Mouse (Mus musculus) forebrain, embryonic 14.5 days (tissue): ENCODE data around the gene H2al2a. TPM values are rescaled to one million over a fixed set of nuclear protein-coding genes. Genes with fewer than 3 reads are reported as not detected.

Source experiments
- ATAC-seq: fragments of 200-750 bp; cut with Nextera tagmentation; 2 replicates; pipeline ENCODE4 v1.8.0; 2017; ENCODE audit warnings: mild to moderate bottlenecking, moderate library complexity
- DNase-seq: peaks from one replicate; pipeline ENCODE4 v3.0.0-alpha.2; 2015; ENCODE audit warnings: low spot score
- H3K27ac ChIP-seq: fragments of 300-500 bp; sonication (generic); 2 replicates; pipeline ENCODE4 v1.5.1; 2014; ENCODE audit warnings: low read depth, mild to moderate bottlenecking, control low read depth, low read length, moderate library complexity
- H3K27me3 ChIP-seq: fragments of 300-500 bp; sonication (generic); replicated peaks from 2 replicates; pipeline ENCODE4 v1.6.1; 2014; ENCODE audit warnings: low read length, control low read depth, mixed read lengths; ENCODE audit not compliant: control insufficient read depth, insufficient read depth
- H3K36me3 ChIP-seq: fragments of 300-500 bp; sonication (generic); 2 replicates; pipeline ENCODE4 v1.6.1; 2014; ENCODE audit warnings: low read length, control low read depth; ENCODE audit not compliant: control insufficient read depth, insufficient read depth
- H3K4me1 ChIP-seq: fragments of 300-500 bp; sonication (generic); 2 replicates; pipeline ENCODE4 v1.6.1; 2014; ENCODE audit warnings: antibody characterized with exemption, low read length, control low read depth; ENCODE audit not compliant: control insufficient read depth, insufficient read depth
- H3K4me2 ChIP-seq: fragments of 300-500 bp; sonication (generic); 2 replicates; pipeline ENCODE4 v1.6.1; 2014; ENCODE audit warnings: mild to moderate bottlenecking, control low read depth, low read length
- H3K4me3 ChIP-seq: fragments of 300-500 bp; sonication (generic); 2 replicates; pipeline ENCODE4 v1.5.1; 2014; ENCODE audit warnings: low read depth, low read length, control low read depth
- H3K9ac ChIP-seq: fragments of 300-500 bp; sonication (generic); 2 replicates; pipeline ENCODE4 v1.6.1; 2014; ENCODE audit warnings: mild to moderate bottlenecking, low read length, control low read depth, moderate library complexity
- H3K9me3 ChIP-seq: fragments of 300-500 bp; sonication (generic); replicated peaks from 2 replicates; pipeline ENCODE4 v1.6.1; 2016; ENCODE audit warnings: low read length, control low read depth, mixed read lengths; ENCODE audit not compliant: control insufficient read depth
- WGBS: fragments of 180-500 bp; shearing (Covaris S2); extraction: QIAGEN DNeasy Blood & Tissue Kit; methylation state at CpG from one replicate; pipeline ENCODE4 v1.1.7; 2014; 5-methylcytosine and 5-hydroxymethylcytosine counted together
- polyA plus RNA-seq: library from polyadenylated mRNA; unstranded; fragments of >200 nt; fragmentation: Nextera tagmentation; extraction: Ambion mirVana; gene quantifications from 2 replicates; pipeline ENCODE4 v1.2.1, GENCODE M21; 2014

H2al2a gene
- polyA plus RNA-seq, 1 experiment from 2014 or later = not detected

GRCm38 (mm10) chr2:18019122-18019521 lies 22.4 kb upstream of the H2al2a start:
- WGBS = 83% methylated on average over 1 of the region's 1 CpGs
- no peak for DNase-seq
- H3K4me3 ChIP-seq = no peak overlapping the region
- H3K9ac ChIP-seq = no peak overlapping the region
- H3K36me3 ChIP-seq = no peaks in the 10 kb centered on the region
- no peak for ATAC-seq
- H3K27me3 ChIP-seq = no peaks in the 10 kb centered on the region
- no peak overlapping the region for H3K4me2 ChIP-seq
- H3K4me1 ChIP-seq = no peaks in the 10 kb centered on the region
- no peak overlapping the region for H3K27ac ChIP-seq
- no peaks in the 10 kb centered on the region for H3K9me3 ChIP-seq

DNA sequence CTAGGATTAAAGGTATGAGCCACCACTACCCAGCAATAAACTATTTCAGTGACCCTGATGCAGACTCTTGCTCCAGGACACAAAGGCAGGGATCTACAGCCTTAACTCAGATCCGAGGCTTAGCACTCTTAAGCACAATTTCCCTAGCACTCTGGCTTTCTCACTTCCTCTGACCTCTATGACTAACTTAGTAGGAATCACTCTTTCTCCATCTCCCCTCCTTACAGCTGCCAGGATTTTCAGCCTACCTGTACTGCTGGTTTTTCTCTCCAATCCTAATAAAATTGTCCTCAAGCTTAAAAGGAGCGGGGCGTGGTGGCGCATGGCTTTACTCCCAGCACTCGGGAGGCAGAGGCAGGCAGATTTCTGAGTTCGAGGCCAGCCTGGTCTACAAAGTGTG lies 20.6 kb upstream of the H2al2a start:
- Histone ChIP-seq H3K27ac (no peak overlapping the region), H3K4me3 (no peak overlapping the region), H3K4me1 (no peaks in the 10 kb centered on the region), H3K4me2 (no peak overlapping the region), H3K9ac (no peak overlapping the region), H3K27me3 (no peaks in the 10 kb centered on the region), H3K36me3 (no peaks in the 10 kb centered on the region), H3K9me3 (no peaks in the 10 kb centered on the region)
- DNase-seq (no peak), ATAC-seq (no peak)
- WGBS = 92% methylated on average over 6 of the region's 6 CpGs

- no peak for ATAC-seq
Measured at GRCm38 (mm10) chr2:18016639-18017038, 19.9 kb upstream of the H2al2a start.

DNA sequence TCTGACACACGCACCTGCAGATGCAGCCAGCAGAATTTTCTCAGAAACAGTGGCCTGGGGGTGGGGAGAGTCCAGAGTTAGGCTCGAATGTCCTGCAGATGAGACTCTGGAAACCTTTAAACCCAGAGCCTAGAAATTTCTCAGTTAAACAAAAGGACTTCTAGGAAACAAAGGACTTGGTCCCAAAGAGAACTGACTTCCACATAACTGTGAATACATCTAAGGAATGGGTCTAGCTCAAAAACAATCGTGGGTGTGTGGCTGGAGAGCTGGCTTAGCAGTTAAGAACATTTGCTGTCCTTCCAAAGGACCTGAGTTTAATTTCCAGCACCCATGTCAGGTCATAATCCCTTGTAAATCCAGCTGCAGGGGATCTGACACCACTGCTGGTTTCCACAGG lies 18.8 kb upstream of the H2al2a start:
- Histone ChIP-seq H3K36me3 (no peaks in the 10 kb centered on the region), H3K27ac (no peak overlapping the region), H3K4me1 (no peaks in the 10 kb centered on the region), H3K9me3 (no peaks in the 10 kb centered on the region), H3K4me2 (no peak overlapping the region), H3K4me3 (no peak overlapping the region), H3K27me3 (no peaks in the 10 kb centered on the region), H3K9ac (no peak overlapping the region)
- DNase-seq (no peak), ATAC-seq (no peak)
- 46% methylated on average over 3 of the region's 3 CpGs for WGBS

More at GRCm38 (mm10) chr2:18016639-18017038, 19.9 kb upstream of the H2al2a start:
- Histone ChIP-seq H3K4me3 (no peak overlapping the region), H3K9me3 (no peaks in the 10 kb centered on the region), H3K9ac (no peak overlapping the region), H3K36me3 (no peaks in the 10 kb centered on the region), H3K27me3 (no peaks in the 10 kb centered on the region), H3K4me2 (no peak overlapping the region), H3K4me1 (no peaks in the 10 kb centered on the region), H3K27ac (no peak overlapping the region)
- no peak for DNase-seq
- WGBS = 86% methylated on average over 1 of the region's 1 CpGs

- Histone ChIP-seq H3K9ac (no peak overlapping the region), H3K4me1 (no peaks in the 10 kb centered on the region), H3K36me3 (no peaks in the 10 kb centered on the region), H3K27ac (no peak overlapping the region), H3K4me2 (no peak overlapping the region), H3K27me3 (no peaks in the 10 kb centered on the region), H3K4me3 (no peak overlapping the region), H3K9me3 (no peaks in the 10 kb centered on the region)
- 91% methylated on average over 3 of the region's 3 CpGs for WGBS
- DNase-seq (no peak), ATAC-seq (no peak)
Measured at GRCm38 (mm10) chr2:18012866-18013265, 16.1 kb upstream of the H2al2a start.

- Histone ChIP-seq H3K4me1 (no peaks in the 10 kb centered on the region), H3K9me3 (no peaks in the 10 kb centered on the region), H3K36me3 (no peaks in the 10 kb centered on the region), H3K4me3 (no peak overlapping the region), H3K4me2 (no peak overlapping the region), H3K9ac (no peak overlapping the region), H3K27ac (no peak overlapping the region), H3K27me3 (no peaks in the 10 kb centered on the region)
- no peak for DNase-seq
- 86% methylated on average over 6 of the region's 6 CpGs for WGBS
- ATAC-seq = no peak; the same call in 1 of the 2 replicates
Measured at GRCm38 (mm10) chr2:18011226-18011625, 14.5 kb upstream of the H2al2a start.

- DNase-seq = no peak
- Histone ChIP-seq H3K4me3 (no peak overlapping the region), H3K9ac (no peak overlapping the region), H3K27ac (no peak overlapping the region), H3K27me3 (no peaks in the 10 kb centered on the region), H3K36me3 (no peaks in the 10 kb centered on the region), H3K4me1 (no peaks in the 10 kb centered on the region), H3K4me2 (no peak overlapping the region), H3K9me3 (no peaks in the 10 kb centered on the region)
- WGBS = 36% methylated on average over 8 of the region's 8 CpGs
- no peak for ATAC-seq
Measured at GRCm38 (mm10) chr2:18005137-18005536, 8.4 kb upstream of the H2al2a start.

- no peak overlapping the region for H3K4me3 ChIP-seq
- no peaks in the 10 kb centered on the region for H3K9me3 ChIP-seq
- H3K4me1 ChIP-seq = no peaks in the 10 kb centered on the region
- 91% methylated on average over 4 of the region's 4 CpGs for WGBS
- DNase-seq (no peak), ATAC-seq (no peak)
- H3K9ac ChIP-seq = no peak overlapping the region
- no peaks in the 10 kb centered on the region for H3K27me3 ChIP-seq
- no peak overlapping the region for H3K27ac ChIP-seq
- H3K36me3 ChIP-seq = no peaks in the 10 kb centered on the region
- no peak overlapping the region for H3K4me2 ChIP-seq
Measured at GRCm38 (mm10) chr2:18004286-18004685, 7.5 kb upstream of the H2al2a start.

GRCm38 (mm10) chr2:18002306-18002705 lies 5.5 kb upstream of the H2al2a start:
- DNase-seq (no peak), ATAC-seq (no peak)
- WGBS = 95% methylated on average over 3 of the region's 3 CpGs
- Histone ChIP-seq H3K27ac (no peak overlapping the region), H3K27me3 (no peaks in the 10 kb centered on the region), H3K4me3 (no peak overlapping the region), H3K9me3 (no peaks in the 10 kb centered on the region), H3K4me1 (no peaks in the 10 kb centered on the region), H3K4me2 (no peak overlapping the region), H3K36me3 (no peaks in the 10 kb centered on the region), H3K9ac (no peak overlapping the region)
